Mouse (Mus musculus) ovary, postnatal 36 days (tissue): ENCODE results near the gene Dpf1.

ENCODE experiments used
- DNase-seq: peaks from one replicate; pipeline ENCODE4 v3.0.0; 2022; ENCODE audit warnings: low spot score, mixed read lengths

The Dpf1 gene

GRCm38 (mm10) chr7:29340838-29341237 lies 37.1 kb downstream of the Dpf1 start:
- DNase-seq = no peak

GRCm38 (mm10) chr7:29341722-29342121 lies 38.0 kb downstream of the Dpf1 start:
- DNase-seq = no peak

- DNase-seq = no peak
These were observed 38.8 kb downstream of the Dpf1 start for GRCm38 (mm10) chr7:29342489-29343092.

GRCm38 (mm10) chr7:29343746-29344145 lies 40.0 kb downstream of the Dpf1 start:
- DNase-seq = no peak

DNA sequence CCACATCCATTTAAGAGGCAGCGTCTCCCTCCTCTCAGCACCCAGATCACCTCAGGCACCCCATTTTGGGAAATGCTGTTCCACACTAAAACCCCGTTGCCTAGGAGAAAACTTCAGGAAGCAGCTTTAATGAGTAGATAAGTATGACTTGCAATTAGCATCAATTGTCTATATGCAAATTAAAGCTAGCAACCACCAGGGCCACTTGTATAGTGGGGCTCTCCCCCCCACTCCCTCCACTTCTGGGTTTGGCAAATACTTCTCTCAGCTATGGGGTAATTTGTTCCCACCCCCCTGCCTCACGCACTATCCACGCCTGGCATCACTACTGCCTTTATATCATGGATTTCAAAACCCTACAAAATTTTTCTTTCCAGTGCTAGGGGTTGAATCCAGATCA lies 41.8 kb downstream of the Dpf1 start:
- DNase-seq = no peak

DNA sequence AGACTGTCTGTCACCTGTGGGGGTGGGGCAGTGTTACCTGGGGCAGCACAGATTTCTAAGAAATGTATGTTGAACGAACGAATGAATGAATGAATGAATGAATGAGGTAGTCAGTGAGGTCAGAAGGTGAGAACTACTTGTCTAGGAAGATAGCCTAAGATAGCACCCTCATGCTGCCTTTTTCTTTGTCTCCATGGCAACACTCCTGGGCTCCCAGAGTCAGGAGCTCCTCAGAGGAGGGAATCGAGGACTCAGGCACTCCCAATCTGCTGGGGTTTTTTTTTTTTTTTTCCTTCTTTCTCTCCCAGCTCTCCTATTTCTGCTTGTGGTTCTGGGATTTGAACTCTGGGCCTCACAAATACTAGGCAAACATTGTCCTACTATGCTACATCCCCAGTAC lies 42.5 kb downstream of the Dpf1 start:
- no peak for DNase-seq

DNA sequence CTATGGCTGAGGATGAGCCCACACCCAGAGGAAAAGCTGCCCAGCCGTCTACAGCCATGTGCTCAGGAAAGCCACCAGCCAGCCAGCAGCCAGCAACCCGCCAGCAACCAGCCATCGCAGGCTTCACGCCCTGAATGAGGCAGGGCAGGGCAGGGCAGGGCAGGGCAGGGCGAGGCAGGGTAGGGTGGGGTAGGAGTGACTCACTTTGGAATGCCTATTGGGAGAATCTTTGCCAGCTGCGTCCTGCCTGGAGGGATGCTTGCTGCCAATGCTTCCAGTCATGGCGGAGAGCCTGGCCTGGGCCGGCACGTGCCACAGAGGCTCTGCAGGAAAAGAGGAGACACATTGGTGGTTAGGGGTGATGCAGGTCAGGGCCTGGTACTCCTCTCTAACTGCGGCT lies 46.7 kb downstream of the Dpf1 start:
- DNase-seq = no peak

DNA sequence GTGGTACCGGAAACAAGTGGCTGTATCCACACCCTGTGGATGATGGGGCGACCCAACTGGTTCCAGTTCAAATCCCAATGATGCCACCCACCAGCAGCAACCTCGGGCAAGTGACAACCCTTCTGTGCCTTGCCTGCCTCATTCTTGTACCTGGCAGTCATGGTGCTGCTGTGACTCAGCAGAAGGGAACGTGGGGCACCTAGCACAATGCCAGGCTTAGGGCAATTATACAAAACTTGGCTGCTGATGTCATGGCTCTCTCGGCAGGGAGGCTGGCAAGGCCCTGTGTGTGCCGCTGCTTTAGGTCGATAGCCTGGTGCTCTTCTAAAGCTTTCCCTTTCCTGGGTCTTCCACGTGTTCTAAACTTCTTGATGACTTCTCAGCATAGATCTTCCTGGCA lies 48.5 kb downstream of the Dpf1 start:
- no peak for DNase-seq

DNA sequence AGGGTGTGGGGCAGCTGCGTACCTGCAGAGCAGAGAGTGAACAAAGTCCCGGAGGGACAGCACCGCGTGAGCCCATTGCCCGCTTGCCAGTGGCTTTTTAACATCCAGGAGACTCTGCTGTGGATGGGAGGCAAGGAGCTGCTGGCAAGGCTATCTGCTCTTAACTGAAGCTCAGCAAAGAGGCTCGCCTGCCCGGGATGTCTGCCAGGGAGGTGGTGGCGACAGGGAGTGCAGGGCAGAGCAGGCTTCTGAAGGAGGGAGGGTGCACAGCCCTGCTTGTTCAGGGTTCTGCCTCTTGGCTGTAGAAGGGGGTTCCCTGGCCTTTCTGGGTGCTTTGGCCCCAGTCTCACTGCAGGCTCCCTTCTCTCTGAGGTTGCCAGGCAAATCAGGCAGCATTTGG lies 50.4 kb downstream of the Dpf1 start:
- peak; percentile 76 for DNase-seq

DNA sequence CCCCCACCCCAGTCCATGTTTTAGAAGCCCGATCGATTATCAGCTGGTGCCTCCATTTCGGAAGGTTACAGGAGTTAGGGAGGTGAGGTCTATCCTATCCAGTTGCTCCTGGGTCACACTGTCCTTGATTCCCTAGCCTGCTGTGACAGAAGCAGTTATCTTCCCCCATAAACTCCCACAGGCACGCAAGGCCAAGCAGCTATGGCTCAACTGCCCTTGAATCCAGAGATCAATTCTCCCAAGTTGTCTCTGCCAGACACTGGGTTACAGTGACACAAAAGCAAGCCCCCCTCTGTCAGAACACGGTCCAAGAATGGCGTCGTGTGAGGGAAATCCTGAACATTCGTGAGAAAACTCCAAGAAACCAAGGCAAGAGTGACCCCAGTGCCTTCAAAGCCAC lies 51.7 kb downstream of the Dpf1 start:
- DNase-seq = peak; percentile 45

- DNase-seq = no peak
These were observed 57.7 kb downstream of the Dpf1 start for GRCm38 (mm10) chr7:29361497-29361896.

GRCm38 (mm10) chr7:29364052-29364451 lies 60.3 kb downstream of the Dpf1 start:
- peak; percentile 61 for DNase-seq

DNA sequence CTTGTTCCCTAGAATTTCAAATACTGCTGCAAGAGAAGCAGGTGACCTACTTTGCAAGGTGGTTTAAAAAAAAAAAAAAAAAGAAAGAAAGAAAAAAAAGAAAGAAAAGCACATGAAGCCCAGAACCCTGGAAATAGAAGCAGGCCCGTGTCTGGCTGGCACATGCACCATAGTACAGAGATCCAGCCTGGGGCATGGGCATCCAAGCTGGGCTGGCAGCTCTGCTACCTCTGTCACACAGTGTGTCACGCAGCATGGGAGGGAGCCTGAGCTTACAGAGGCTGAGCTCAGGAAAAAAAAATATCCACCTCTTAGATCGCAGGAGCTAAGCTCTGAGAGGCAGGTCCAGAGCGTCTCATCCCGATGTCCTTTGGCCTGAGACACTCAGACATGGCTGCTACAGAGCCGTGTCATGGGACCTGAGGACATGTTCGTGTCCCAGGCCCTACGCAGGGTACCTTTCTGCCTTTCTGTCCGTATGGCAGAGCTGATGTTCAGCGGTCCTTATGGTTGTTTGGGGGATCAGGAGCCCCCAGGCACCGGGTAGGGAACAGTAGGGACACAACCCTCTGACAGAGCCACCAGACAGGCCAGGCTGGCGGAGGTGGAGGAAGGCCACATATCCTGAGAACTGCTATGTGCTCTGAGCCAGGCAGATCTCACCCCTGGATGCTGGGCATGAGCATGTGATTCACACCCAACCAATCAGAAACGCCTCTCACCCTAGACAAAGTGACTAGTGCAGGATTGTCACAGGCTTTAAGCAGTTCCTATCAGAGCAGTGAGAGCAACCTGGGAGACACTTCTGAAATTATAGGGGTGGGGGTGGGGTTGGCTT lies 63.6 kb downstream of the Dpf1 start:
- DNase-seq = no peak
